Mouse (Mus musculus): ENCODE data around the gene Daglb. TPM values are rescaled to one million over a fixed set of nuclear protein-coding genes. Genes with fewer than 3 reads are reported as not detected.
"Not testable (repeated sequence)": the region's sequence is repeated elsewhere in the genome, so short reads cannot be mapped to it uniquely, and the experiment has no call there.

The Daglb gene
- polyA plus RNA-seq, 1 experiment from 2014 or later = 21.7 TPM

GRCm38 (mm10) chr5:143534922-143535321, 70.5 kb downstream of the Daglb start:
- H3K9me3 ChIP-seq (ENCODE audit: control insufficient read depth, low read length) = no peaks in the 10 kb centered on the region
- no peak overlapping the region for H3K4me3 ChIP-seq (ENCODE audit: low read depth, low read length)
- 79% methylated on average over 4 of the region's 4 CpGs for WGBS
- H3K27ac ChIP-seq (ENCODE audit: low read depth, low read length) = no peak overlapping the region
- H3K4me2 ChIP-seq (ENCODE audit: low read depth, low read length) = no peak overlapping the region
- no peak for ATAC-seq (ENCODE audit: low read depth)
- H3K9ac ChIP-seq (replicated peaks; ENCODE audit: low read depth, low read length) = no peak overlapping the region
- H3K36me3 ChIP-seq (ENCODE audit: control insufficient read depth, insufficient read depth, low read length) = no peaks in the 10 kb centered on the region
- no peaks in the 10 kb centered on the region for H3K27me3 ChIP-seq (ENCODE audit: control insufficient read depth, insufficient read depth, low read length)
- no peaks in the 10 kb centered on the region for H3K4me1 ChIP-seq (ENCODE audit: control insufficient read depth, insufficient read depth, low read length)

GRCm38 (mm10) chr5:143537022-143537421, 72.6 kb downstream of the Daglb start:
- Histone ChIP-seq H3K27me3 (ENCODE audit: control insufficient read depth, insufficient read depth, low read length) (no peaks in the 10 kb centered on the region), H3K4me3 (ENCODE audit: low read depth, low read length) (no peak overlapping the region), H3K36me3 (ENCODE audit: control insufficient read depth, insufficient read depth, low read length) (no peaks in the 10 kb centered on the region), H3K27ac (ENCODE audit: low read depth, low read length) (no peak overlapping the region), H3K4me1 (ENCODE audit: control insufficient read depth, insufficient read depth, low read length) (no peaks in the 10 kb centered on the region), H3K9ac (replicated peaks; ENCODE audit: low read depth, low read length) (no peak overlapping the region), H3K4me2 (ENCODE audit: low read depth, low read length) (no peak overlapping the region), H3K9me3 (ENCODE audit: control insufficient read depth, low read length) (no peaks in the 10 kb centered on the region)
- WGBS = 62% methylated on average over 2 of the region's 2 CpGs
- ATAC-seq (ENCODE audit: low read depth) = no peak

GRCm38 (mm10) chr5:143539111-143539510, 74.7 kb downstream of the Daglb start:
- H3K27ac ChIP-seq (ENCODE audit: low read depth, low read length) = no peak overlapping the region
- no peaks in the 10 kb centered on the region for H3K4me1 ChIP-seq (ENCODE audit: control insufficient read depth, insufficient read depth, low read length)
- H3K9me3 ChIP-seq (ENCODE audit: control insufficient read depth, low read length) = no peaks in the 10 kb centered on the region
- 89% methylated on average over 8 of the region's 8 CpGs for WGBS
- no peaks in the 10 kb centered on the region for H3K27me3 ChIP-seq (ENCODE audit: control insufficient read depth, insufficient read depth, low read length)
- H3K4me2 ChIP-seq (ENCODE audit: low read depth, low read length) = no peak overlapping the region
- no peak overlapping the region for H3K4me3 ChIP-seq (ENCODE audit: low read depth, low read length)
- ATAC-seq (ENCODE audit: low read depth) = no peak
- no peaks in the 10 kb centered on the region for H3K36me3 ChIP-seq (ENCODE audit: control insufficient read depth, insufficient read depth, low read length)
- H3K9ac ChIP-seq (replicated peaks; ENCODE audit: low read depth, low read length) = no peak overlapping the region

GRCm38 (mm10) chr5:143547384-143547783, 83.0 kb downstream of the Daglb start:
- Histone ChIP-seq H3K4me3 (ENCODE audit: low read depth, low read length) (no peak overlapping the region), H3K4me1 (ENCODE audit: control insufficient read depth, insufficient read depth, low read length) (peaks cover 13% of the 10 kb centered on the region), H3K27ac (ENCODE audit: low read depth, low read length) (no peak overlapping the region), H3K4me2 (ENCODE audit: low read depth, low read length) (no peak overlapping the region), H3K9me3 (ENCODE audit: control insufficient read depth, low read length) (no peaks in the 10 kb centered on the region), H3K9ac (replicated peaks; ENCODE audit: low read depth, low read length) (no peak overlapping the region), H3K27me3 (ENCODE audit: control insufficient read depth, insufficient read depth, low read length) (no peaks in the 10 kb centered on the region), H3K36me3 (ENCODE audit: control insufficient read depth, insufficient read depth, low read length) (no peaks in the 10 kb centered on the region)
- no peak for ATAC-seq (ENCODE audit: low read depth)
- WGBS = 9% methylated on average over 11 of the region's 11 CpGs

GRCm38 (mm10) chr5:143547866-143548265, 83.5 kb downstream of the Daglb start:
- H3K27me3 ChIP-seq (ENCODE audit: control insufficient read depth, insufficient read depth, low read length) = no peaks in the 10 kb centered on the region
- no peak overlapping the region for H3K4me2 ChIP-seq (ENCODE audit: low read depth, low read length)
- 61% methylated on average over 10 of the region's 10 CpGs for WGBS
- H3K9me3 ChIP-seq (ENCODE audit: control insufficient read depth, low read length) = no peaks in the 10 kb centered on the region
- no peak overlapping the region for H3K4me3 ChIP-seq (ENCODE audit: low read depth, low read length)
- H3K36me3 ChIP-seq (ENCODE audit: control insufficient read depth, insufficient read depth, low read length) = no peaks in the 10 kb centered on the region
- peak overlapping the region; percentile 66; the same call in 1 of the 2 replicates for H3K27ac ChIP-seq (ENCODE audit: low read depth, low read length)
- peaks cover 13% of the 10 kb centered on the region for H3K4me1 ChIP-seq (ENCODE audit: control insufficient read depth, insufficient read depth, low read length)
- peak; percentile 18; the same call in 1 of the 2 replicates for ATAC-seq (ENCODE audit: low read depth)
- no peak overlapping the region for H3K9ac ChIP-seq (replicated peaks; ENCODE audit: low read depth, low read length)

GRCm38 (mm10) chr5:143548401-143548846, 84.0 kb downstream of the Daglb start:
- H3K4me3 ChIP-seq (ENCODE audit: low read depth, low read length) = peak overlapping the region; percentile 78
- no peaks in the 10 kb centered on the region for H3K9me3 ChIP-seq (ENCODE audit: control insufficient read depth, low read length)
- WGBS = under 1% methylated on average over 37 of the region's 37 CpGs
- ATAC-seq (ENCODE audit: low read depth) = peak; percentile 92
- peak overlapping the region; percentile 66 for H3K27ac ChIP-seq (ENCODE audit: low read depth, low read length)
- peak overlapping the region; percentile 76 for H3K9ac ChIP-seq (replicated peaks; ENCODE audit: low read depth, low read length)
- H3K4me1 ChIP-seq (ENCODE audit: control insufficient read depth, insufficient read depth, low read length) = peaks cover 13% of the 10 kb centered on the region
- H3K4me2 ChIP-seq (ENCODE audit: low read depth, low read length) = peak overlapping the region; percentile 84; the same call in 1 of the 2 replicates
- no peaks in the 10 kb centered on the region for H3K36me3 ChIP-seq (ENCODE audit: control insufficient read depth, insufficient read depth, low read length)
- H3K27me3 ChIP-seq (ENCODE audit: control insufficient read depth, insufficient read depth, low read length) = no peaks in the 10 kb centered on the region

GRCm38 (mm10) chr5:143548922-143549321, 84.5 kb downstream of the Daglb start:
- H3K36me3 ChIP-seq (ENCODE audit: control insufficient read depth, insufficient read depth, low read length); H3K9me3 ChIP-seq (ENCODE audit: control insufficient read depth, low read length); H3K27me3 ChIP-seq (ENCODE audit: control insufficient read depth, insufficient read depth, low read length): not testable (repeated sequence)
- peak overlapping the region; percentile 84 for H3K4me2 ChIP-seq (ENCODE audit: low read depth, low read length)
- peak; percentile 62 for ATAC-seq (ENCODE audit: low read depth)
- peaks cover 13% of the 10 kb centered on the region for H3K4me1 ChIP-seq (ENCODE audit: control insufficient read depth, insufficient read depth, low read length)
- peak overlapping the region; percentile 76 for H3K9ac ChIP-seq (replicated peaks; ENCODE audit: low read depth, low read length)
- peak overlapping the region; percentile 66 for H3K27ac ChIP-seq (ENCODE audit: low read depth, low read length)
- 0% methylated on average over 20 of the region's 28 CpGs for whole genome bisulfite sequencing
- peak overlapping the region; percentile 78 for H3K4me3 ChIP-seq (ENCODE audit: low read depth, low read length)

GRCm38 (mm10) chr5:143552911-143553310, 88.5 kb downstream of the Daglb start:
- no peak overlapping the region for H3K4me2 ChIP-seq (ENCODE audit: low read depth, low read length)
- WGBS = 64% methylated on average over 6 of the region's 6 CpGs
- ATAC-seq (ENCODE audit: low read depth) = no peak

GRCm38 (mm10) chr5:143555233-143555632, 90.8 kb downstream of the Daglb start:
- H3K4me1 ChIP-seq (ENCODE audit: control insufficient read depth, insufficient read depth, low read length) = peaks cover 4% of the 10 kb centered on the region
- no peak overlapping the region for H3K9ac ChIP-seq (replicated peaks; ENCODE audit: low read depth, low read length)
- H3K9me3 ChIP-seq (ENCODE audit: control insufficient read depth, low read length) = no peaks in the 10 kb centered on the region
- H3K27me3 ChIP-seq (ENCODE audit: control insufficient read depth, insufficient read depth, low read length) = no peaks in the 10 kb centered on the region
- H3K4me2 ChIP-seq (ENCODE audit: low read depth, low read length) = no peak overlapping the region
- WGBS = 79% methylated on average over 6 of the region's 6 CpGs
- no peak overlapping the region for H3K4me3 ChIP-seq (ENCODE audit: low read depth, low read length)
- no peaks in the 10 kb centered on the region for H3K36me3 ChIP-seq (ENCODE audit: control insufficient read depth, insufficient read depth, low read length)
- no peak overlapping the region for H3K27ac ChIP-seq (ENCODE audit: low read depth, low read length)
- no peak for ATAC-seq (ENCODE audit: low read depth)

More at GRCm38 (mm10) chr5:143552911-143553310, 88.5 kb downstream of the Daglb start:
- Histone ChIP-seq H3K36me3 (ENCODE audit: control insufficient read depth, insufficient read depth, low read length) (no peaks in the 10 kb centered on the region), H3K4me1 (ENCODE audit: control insufficient read depth, insufficient read depth, low read length) (peaks cover 13% of the 10 kb centered on the region), H3K4me3 (ENCODE audit: low read depth, low read length) (no peak overlapping the region), H3K9ac (replicated peaks; ENCODE audit: low read depth, low read length) (no peak overlapping the region), H3K27me3 (ENCODE audit: control insufficient read depth, insufficient read depth, low read length) (no peaks in the 10 kb centered on the region), H3K9me3 (ENCODE audit: control insufficient read depth, low read length) (no peaks in the 10 kb centered on the region), H3K27ac (ENCODE audit: low read depth, low read length) (no peak overlapping the region)
